Mouse (Mus musculus) 3134 (cell line): ENCODE data around the gene Rasip1.

Experiments
- DNase-seq: peaks from one replicate; pipeline ENCODE4 v3.0.0-alpha.2; 2011; ENCODE audit warnings: low spot score; ENCODE audit not compliant: insufficient read length; ENCODE audit errors: extremely low read depth

The Rasip1 gene

DNA sequence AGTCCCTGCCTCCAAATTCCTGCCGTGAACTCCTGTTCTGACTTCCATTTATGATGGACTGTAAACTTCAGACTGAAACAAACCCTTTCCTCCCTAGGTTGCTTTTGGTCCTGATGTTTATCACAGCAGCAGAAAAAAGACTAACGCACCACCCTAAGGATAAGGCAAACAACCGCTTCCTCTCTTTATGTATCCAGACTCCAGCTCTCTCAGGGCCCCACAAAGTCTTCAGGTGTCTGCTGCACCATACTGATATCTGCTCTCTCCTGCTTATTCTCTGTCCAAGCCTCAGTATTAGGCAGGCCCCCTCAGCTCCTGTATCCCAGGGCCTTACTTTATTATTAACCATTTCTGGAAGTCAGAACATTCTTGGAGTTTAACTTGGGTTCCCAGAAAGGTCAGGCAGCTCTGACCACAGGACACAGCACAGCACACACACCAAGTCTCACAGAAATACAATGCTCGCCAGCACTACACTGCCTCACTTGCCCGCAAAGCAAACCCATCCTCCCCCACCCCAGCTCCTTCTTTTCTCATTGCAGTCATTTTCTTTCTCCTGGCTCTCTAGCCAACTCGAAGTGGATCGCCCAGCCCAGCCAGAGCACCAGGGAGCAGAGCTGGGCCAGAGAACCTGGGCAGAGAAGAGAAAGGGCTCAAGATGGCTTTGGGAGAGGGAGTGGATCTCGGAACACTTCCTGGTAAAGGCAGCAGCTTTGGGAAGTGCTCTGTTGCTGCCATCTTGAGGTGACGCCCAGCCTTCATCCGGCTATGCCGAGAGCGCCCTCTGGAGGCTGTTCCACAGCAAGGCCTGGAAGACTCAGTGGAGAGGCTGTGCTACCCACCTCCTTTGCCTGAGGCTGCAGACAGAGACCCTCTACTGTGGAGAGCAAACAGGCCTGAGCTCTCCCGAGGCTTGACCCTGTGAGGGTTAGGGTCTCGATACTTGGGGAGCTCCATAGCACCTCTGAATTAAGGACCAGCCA, 55.1 kb downstream of the Rasip1 start:
- peak; percentile 69 for DNase-seq

DNA sequence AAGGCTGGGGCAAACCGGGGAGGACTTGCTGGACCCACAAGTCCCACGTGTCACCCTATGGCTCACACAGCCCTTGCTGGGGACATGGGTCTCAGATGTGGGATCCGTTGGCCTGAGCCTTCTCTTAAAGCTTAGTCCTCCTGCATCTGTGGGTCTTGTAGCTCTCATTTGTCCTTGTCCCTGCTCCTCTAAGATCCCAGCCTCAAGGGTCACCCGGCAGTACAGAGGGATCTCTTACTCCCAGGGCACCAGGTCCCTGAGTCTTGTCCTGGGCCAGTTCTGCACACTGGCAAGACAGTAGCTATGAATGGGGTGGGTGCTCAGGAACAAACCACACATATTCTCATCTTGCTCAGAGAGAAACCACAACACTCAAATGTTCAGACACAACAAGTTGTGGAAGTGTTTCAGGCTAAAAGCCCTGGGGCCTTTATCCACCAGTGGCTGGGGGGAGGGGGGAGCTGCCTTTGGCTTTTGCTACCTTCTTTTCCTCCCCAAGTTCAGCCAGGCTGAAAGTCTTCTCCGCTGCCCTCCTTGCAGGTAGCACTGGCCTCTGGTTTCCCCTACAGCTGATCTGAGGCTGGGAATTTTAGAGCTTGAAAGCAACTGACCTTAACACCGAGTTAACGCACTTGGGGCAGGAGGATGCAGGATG, 56.2 kb downstream of the Rasip1 start, which contains the start of gene Ntn5:
Ntn5 (plus strand) TSS at position 627 of the 655 bp plus-strand sequence.
- DNase-seq, result no peak

DNA sequence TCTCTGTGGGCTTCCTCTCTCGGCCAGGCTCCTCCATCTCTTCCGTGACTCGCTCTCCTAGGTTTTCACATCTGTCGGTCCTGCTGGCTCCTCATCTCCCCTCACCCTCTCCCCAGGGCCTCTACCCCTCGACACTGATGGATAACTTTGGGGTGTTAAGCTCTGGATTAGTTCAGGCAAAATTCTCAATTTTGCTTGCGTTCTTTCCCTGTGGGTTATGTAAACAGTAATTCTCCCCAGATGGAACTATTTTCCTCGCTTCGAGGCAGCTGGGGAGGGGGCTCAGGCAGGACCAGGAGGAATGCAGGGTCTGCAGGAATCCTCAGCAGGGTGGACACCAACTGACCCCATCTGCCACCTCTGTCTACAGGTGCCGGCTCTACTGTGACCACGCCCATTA, 58.5 kb downstream of the Rasip1 start:
- DNase-seq, result no peak

DNA sequence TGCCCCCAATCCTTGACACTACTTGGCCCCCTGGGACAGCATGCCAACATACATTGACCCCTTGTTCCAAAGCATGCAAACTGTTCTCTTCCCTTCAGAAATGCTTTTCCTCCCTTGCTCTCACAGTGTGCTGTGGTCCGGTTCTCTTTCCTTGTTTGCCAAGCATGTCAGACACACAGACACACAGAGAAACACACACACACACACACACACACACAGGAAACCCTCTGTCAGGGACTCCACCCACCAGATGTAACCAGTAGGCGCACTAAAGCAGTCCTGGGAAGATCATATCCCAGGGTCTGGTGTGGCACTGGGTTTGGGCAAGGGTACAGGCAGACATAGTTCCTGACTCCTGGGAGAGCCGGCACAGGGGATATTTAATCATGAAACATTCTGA, 59.6 kb downstream of the Rasip1 start:
- no peak for DNase-seq
